Mouse (Mus musculus) limb, embryonic 14.5 days (tissue): ENCODE measurements around the gene Gm20481. TPM values are rescaled to one million over a fixed set of nuclear protein-coding genes. Genes with fewer than 3 reads are reported as not detected.
A peak's percentile ranks its signal among the peaks of the same experiment; 100 is the strongest.

Experiments
- ATAC-seq: fragments of 200-750 bp; cut with Nextera tagmentation; 2 replicates; pipeline ENCODE4 v1.8.0; 2017; ENCODE audit warnings: low read depth, moderate number of reproducible peaks, moderate TSS enrichment; ENCODE audit not compliant: low FRiP score
- DNase-seq: peaks from one replicate; pipeline ENCODE4 v3.0.0-alpha.2; 2015; ENCODE audit warnings: low spot score
- H3K27ac ChIP-seq: fragments of 300-500 bp; sonication (generic); replicated peaks from 2 replicates; pipeline ENCODE4 v1.5.1; 2014; ENCODE audit warnings: low read depth, mild to moderate bottlenecking, low read length, moderate library complexity, mixed read lengths
- H3K27me3 ChIP-seq: fragments of 300-500 bp; sonication (generic); 2 replicates; pipeline ENCODE4 v1.6.1; 2014; ENCODE audit warnings: low read length, mixed read lengths; ENCODE audit not compliant: control insufficient read depth, insufficient read depth
- H3K36me3 ChIP-seq: fragments of 300-500 bp; sonication (generic); 2 replicates; pipeline ENCODE4 v1.6.1; 2014; ENCODE audit warnings: mild to moderate bottlenecking, low read length, moderate library complexity, mixed read lengths; ENCODE audit not compliant: control insufficient read depth, insufficient read depth
- H3K4me1 ChIP-seq: fragments of 300-500 bp; sonication (generic); 2 replicates; pipeline ENCODE4 v1.6.1; 2014; ENCODE audit warnings: antibody characterized with exemption, low read length, mixed read lengths; ENCODE audit not compliant: control insufficient read depth, insufficient read depth
- H3K4me2 ChIP-seq: fragments of 300-500 bp; sonication (generic); replicated peaks from 2 replicates; pipeline ENCODE4 v1.6.1; 2014; ENCODE audit warnings: low read depth, mild to moderate bottlenecking, low read length, moderate library complexity; ENCODE audit not compliant: severe bottlenecking
- H3K4me3 ChIP-seq: fragments of 300-500 bp; sonication (generic); replicated peaks from 2 replicates; pipeline ENCODE4 v1.5.1; 2014; ENCODE audit warnings: low read length
- H3K9ac ChIP-seq: fragments of 300-500 bp; sonication (generic); 2 replicates; pipeline ENCODE4 v1.6.1; 2014; ENCODE audit warnings: mild to moderate bottlenecking, low read depth, low read length, moderate library complexity; ENCODE audit not compliant: severe bottlenecking
- H3K9me3 ChIP-seq: fragments of 300-500 bp; sonication (generic); 2 replicates; pipeline ENCODE4 v1.6.1; 2016; ENCODE audit warnings: low read length; ENCODE audit not compliant: control insufficient read depth
- POLR2A ChIP-seq: fragments of 200-500 bp; IDR thresholded peaks from 2 replicates; pipeline ENCODE4 v1.8.0; 2012; ENCODE audit warnings: inconsistent platforms, mild to moderate bottlenecking, moderate library complexity, borderline replicate concordance; ENCODE audit not compliant: insufficient read depth, insufficient read length; ENCODE audit errors: extremely low read depth
- WGBS: fragments of 180-500 bp; shearing (Covaris S2); extraction: QIAGEN DNeasy Blood & Tissue Kit; methylation state at CpG from one replicate; pipeline ENCODE4 v1.1.7; 2014; 5-methylcytosine and 5-hydroxymethylcytosine counted together
- polyA plus RNA-seq, 2 experiments: library from polyadenylated mRNA; depleted of rRNA in 1 of 2; stranded (reverse) in 1 of 2; unstranded in 1 of 2; fragments of >200 nt; fragmentation: Nextera tagmentation in 1 of 2; extraction: Ambion mirVana in 1 of 2; gene quantifications; 2 replicates each; pipeline versions ENCODE4 v1.2.1 to v1.2.3; 2012 to 2014

The Gm20481 gene
- polyA plus RNA-seq, 2 experiments = not detected

- Histone ChIP-seq H3K36me3 (peaks cover 29% of the 10 kb centered on the region), H3K4me1 (peaks cover 18% of the 10 kb centered on the region), H3K27me3 (no peaks in the 10 kb centered on the region), H3K9ac (peak within 1 kb of the TSS; percentile 78), H3K4me3 (peak within 1 kb of the TSS; percentile 91), H3K27ac (peak within 1 kb of the TSS; percentile 99), H3K4me2 (peak within 1 kb of the TSS; percentile 88), H3K9me3 (no peaks in the 10 kb centered on the region)
- WGBS = under 1% methylated on average over 52 of the region's 83 CpGs
- DNase-seq (peak; percentile 86), ATAC-seq (peak; percentile 89)
- TF ChIP-seq POLR2A = no peak
These were observed 31.2 kb downstream of the Gm20481 start, which contains the start of gene Vars for GRCm38 (mm10) chr17:35000717-35001451. Vars (plus strand) TSS chr17:35000987.

GRCm38 (mm10) chr17:35001452-35002152 is 31.9 kb downstream of the Gm20481 start:
- H3K9me3 ChIP-seq = no peaks in the 10 kb centered on the region
- H3K27ac ChIP-seq = peak overlapping the region; percentile 99
- peak overlapping the region; percentile 78 for H3K9ac ChIP-seq
- DNase-seq = peak; percentile 35
- no peaks in the 10 kb centered on the region for H3K27me3 ChIP-seq
- ATAC-seq = no peak; the same call in 1 of the 2 replicates
- under 1% methylated on average over 35 of the region's 35 CpGs for WGBS
- peak overlapping the region; percentile 91 for H3K4me3 ChIP-seq
- H3K4me2 ChIP-seq = peak overlapping the region; percentile 88
- H3K36me3 ChIP-seq = peaks cover 34% of the 10 kb centered on the region
- no peak for TF ChIP-seq POLR2A
- peaks cover 18% of the 10 kb centered on the region for H3K4me1 ChIP-seq

- peak overlapping the region; percentile 91 for H3K4me3 ChIP-seq
- H3K9me3 ChIP-seq = no peaks in the 10 kb centered on the region
- WGBS = 6% methylated on average over 12 of the region's 12 CpGs
- no peak for DNase-seq
- peak overlapping the region; percentile 88 for H3K4me2 ChIP-seq
- peaks cover 42% of the 10 kb centered on the region for H3K36me3 ChIP-seq
- peak overlapping the region; percentile 78 for H3K9ac ChIP-seq
- H3K27ac ChIP-seq = peak overlapping the region; percentile 99
- ATAC-seq = no peak
- H3K4me1 ChIP-seq = peaks cover 16% of the 10 kb centered on the region
- no peak for TF ChIP-seq POLR2A
- H3K27me3 ChIP-seq = no peaks in the 10 kb centered on the region
These were observed 32.6 kb downstream of the Gm20481 start for GRCm38 (mm10) chr17:35002153-35002865.

GRCm38 (mm10) chr17:35003022-35003838 is 33.5 kb downstream of the Gm20481 start:
- Histone ChIP-seq H3K27me3 (no peaks in the 10 kb centered on the region), H3K9me3 (no peaks in the 10 kb centered on the region), H3K27ac (no peak overlapping the region), H3K4me1 (peaks cover 16% of the 10 kb centered on the region), H3K9ac (peak overlapping the region; percentile 78), H3K4me3 (peak overlapping the region; percentile 91), H3K4me2 (peak overlapping the region; percentile 88), H3K36me3 (peaks cover 43% of the 10 kb centered on the region)
- DNase-seq = no peak
- no peak for TF ChIP-seq POLR2A
- ATAC-seq = no peak
- WGBS = 64% methylated on average over 9 of the region's 9 CpGs
